Mouse (Mus musculus) sigmoid colon, adult 10 weeks (tissue): ENCODE data around the gene Emsy. TPM values are rescaled to one million over a fixed set of nuclear protein-coding genes. Genes with fewer than 3 reads are reported as not detected.

Experiments
- polyA plus RNA-seq: library from polyadenylated mRNA; stranded (reverse); fragments of 350-450 nt; fragmentation: Illumina TruSeq; extraction: RNeasy Lipid Tissue Mini Kit (QIAGEN cat#74804); gene quantifications from one replicate; pipeline ENCODE4 v1.2.3, GENCODE M21; 2014; ENCODE audit warnings: low read depth, low replicate concordance

Gene Emsy
- 67.3 TPM for polyA plus RNA-seq

GRCm38 (mm10) chr7:98656531-98657221, at the start of gene Emsy:
Gene Emsy (minus strand): TSS chr7:98656783.

DNA sequence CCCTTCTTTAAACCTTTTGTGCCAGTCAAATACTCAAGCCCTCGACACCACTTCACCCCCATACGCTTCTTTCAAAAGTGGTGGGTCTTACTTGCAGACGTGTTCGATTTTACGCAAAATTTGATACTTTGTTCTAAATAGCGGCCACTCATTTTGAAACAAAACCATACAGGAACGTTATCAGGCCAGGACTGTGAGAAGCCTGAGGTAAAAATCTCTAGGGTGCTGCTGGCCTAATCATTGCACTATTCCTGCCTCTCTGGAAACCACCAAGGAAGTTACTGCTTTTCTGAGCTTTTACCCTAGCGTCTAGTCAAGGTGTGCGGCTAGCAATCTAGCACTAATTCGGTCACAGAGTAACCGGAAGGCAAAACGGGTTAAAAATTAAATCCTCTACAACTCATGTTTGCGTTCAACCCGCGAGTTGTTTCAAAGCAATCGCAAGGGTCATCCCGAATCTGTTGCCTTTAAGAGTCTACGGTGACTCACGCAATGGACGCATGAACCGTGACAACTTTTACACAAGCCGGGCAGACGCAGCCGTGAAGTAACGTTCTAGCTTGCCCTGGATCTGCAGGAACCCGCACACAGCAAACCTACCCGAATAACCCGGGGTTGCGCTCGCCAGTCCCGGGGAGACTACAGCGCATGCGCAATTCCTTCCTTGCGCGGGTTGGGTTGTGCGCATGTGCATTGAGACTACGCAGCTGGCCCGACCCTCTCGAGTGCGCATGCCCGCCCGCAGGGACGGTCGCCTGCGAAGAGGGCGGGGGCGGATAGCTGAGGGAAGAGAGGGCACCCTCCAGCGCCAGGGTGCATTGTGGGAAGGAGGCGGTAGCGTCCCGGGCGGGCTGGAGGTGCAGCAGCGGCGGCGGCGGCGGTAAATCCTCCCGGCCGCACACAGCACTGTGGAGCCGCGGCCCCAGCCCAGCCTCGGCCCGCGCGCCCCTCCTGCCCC, 46.0 kb upstream of the Emsy start, which contains the start of gene Thap12:
TSS of gene Thap12 (plus strand) at position 821 of the 958 bp plus-strand sequence.

Other genes with a start within 250 kb of the Emsy start
- gene Gucy2d, start 216.4 kb downstream of the Emsy start, polyA plus RNA-seq: not detected
- 1.1 TPM for gene Lrrc32, start 167.5 kb downstream of the Emsy start, polyA plus RNA-seq
- 104 TPM for gene Thap12, start 46.3 kb upstream of the Emsy start, polyA plus RNA-seq
- gene Wnt11, start 178.3 kb upstream of the Emsy start, polyA plus RNA-seq: not detected